Mouse (Mus musculus) heart, adult 8-10 months (tissue): ENCODE measurements at regions not wholly inside any gene's neighbourhood (a gene's known extent, or its start where the extent isn't known, plus 50 kb on each side); places are given as distances from the start of the nearest gene placed in this dataset.

Experiments
- DNase-seq: peaks from one replicate; pipeline ENCODE4 v3.0.0; 2022; ENCODE audit warnings: low spot score

DNA sequence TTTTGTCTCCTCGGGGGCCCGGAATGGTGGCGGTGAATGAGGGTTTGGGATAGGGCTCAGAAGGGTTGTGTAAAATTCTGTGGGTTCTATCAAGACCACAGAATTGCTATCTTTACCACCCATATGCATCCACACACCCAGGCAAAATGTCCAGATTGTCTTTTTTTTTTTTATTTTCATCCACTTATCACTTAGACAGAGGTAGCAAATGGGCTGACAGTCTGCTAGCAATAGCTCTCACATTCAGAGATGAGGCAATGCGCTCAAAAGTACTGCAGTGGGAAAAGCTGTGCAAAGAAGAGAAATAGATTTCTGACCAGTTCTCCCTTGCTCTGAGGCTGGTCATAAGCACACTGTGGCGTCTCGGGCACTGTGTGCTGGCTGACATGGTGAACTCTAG, 154.5 kb downstream of the Dad1 start:
- no peak for DNase-seq

DNA sequence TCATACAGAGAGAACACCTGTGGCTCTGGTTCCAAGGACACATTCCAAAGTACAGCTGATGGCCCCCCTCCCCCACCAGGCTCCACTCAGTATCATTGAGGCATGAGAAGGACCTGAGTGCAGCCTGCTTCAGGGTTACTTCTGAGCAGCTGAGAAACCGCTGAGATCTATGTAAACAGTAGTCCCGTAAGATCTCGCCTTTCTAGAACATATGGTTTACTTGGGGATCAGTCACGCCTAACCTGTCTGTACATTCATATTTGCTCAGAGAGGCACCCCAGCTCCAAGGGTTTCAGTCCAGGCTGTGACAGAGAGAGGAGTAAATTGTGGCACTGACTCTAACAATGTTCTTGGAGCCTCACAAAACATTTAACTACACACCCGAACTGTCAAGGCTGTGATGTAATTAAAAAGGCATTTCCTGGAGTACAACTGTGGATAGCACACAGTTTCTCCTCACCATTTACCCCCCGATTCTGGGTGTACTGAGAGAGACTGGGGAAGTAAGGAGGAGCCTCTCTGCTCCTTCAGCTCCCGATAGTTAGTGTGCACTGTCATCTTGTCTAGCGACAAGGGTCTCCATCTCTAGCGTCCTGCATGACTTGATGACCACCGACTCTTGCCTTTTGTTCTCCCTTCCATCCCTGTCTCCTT, 155.7 kb downstream of the Dad1 start:
- DNase-seq: no peak

DNA sequence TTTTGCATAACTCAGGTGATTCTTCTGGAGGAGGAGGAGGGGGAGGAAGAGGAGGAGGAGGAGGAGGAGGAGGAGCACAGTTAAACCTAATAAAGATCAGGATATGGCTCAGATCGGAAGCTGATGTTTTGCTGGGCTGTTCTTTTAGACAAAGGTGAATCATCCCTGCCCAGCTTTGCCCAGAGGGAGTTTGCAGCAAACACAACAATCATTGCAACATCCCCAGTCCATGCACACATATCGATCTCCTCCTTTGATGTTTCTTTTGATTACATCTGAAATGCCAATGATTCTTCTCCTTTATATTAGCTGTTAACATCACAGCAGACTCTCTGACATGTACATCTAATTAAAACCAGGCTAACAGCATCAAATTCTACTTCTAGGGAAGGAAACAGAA, 156.9 kb downstream of the Dad1 start:
- no peak for DNase-seq

DNA sequence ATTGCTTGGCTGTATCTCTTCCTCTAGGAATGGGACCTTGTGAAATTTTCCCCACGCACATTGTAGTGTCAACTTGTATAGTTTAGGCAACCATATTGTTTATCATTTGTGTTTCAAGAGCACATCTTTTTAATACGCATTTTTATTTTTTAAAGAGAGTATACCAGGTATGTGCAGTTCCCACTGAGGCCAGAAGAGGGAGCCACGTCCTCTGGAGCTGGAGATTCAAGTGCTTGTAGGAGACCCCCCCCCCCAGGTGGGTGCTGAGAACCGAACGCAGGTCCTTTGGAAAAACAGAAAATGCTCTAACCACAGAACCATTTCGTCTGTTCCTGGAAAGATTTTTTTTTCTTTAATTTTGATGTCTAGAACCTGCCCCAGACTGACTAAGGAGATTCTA, 161.5 kb downstream of the Dad1 start:
- no peak for DNase-seq

DNA sequence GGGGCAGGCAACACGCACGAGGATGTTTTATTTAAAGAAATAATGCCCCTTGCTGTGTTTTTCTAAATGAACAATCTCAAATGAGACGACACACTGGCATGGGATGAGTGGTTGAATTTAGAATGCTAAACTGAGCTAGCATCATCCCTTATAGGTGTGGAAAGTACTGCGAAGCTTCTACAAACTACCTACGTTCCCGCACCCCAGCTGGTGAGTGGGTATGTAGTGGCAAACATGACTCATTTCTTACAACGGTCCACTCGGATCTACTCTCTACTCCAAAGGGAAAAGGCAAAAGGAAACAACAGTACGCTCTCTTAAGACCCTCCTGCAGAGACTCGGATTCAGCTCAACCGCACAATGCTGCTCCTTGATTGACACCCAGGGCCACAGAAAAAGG, 167.2 kb downstream of the Dad1 start:
- no peak for DNase-seq

GRCm38 (mm10) chr14:54074659-54075058, 179.2 kb downstream of the Dad1 start:
- no peak for DNase-seq

DNA sequence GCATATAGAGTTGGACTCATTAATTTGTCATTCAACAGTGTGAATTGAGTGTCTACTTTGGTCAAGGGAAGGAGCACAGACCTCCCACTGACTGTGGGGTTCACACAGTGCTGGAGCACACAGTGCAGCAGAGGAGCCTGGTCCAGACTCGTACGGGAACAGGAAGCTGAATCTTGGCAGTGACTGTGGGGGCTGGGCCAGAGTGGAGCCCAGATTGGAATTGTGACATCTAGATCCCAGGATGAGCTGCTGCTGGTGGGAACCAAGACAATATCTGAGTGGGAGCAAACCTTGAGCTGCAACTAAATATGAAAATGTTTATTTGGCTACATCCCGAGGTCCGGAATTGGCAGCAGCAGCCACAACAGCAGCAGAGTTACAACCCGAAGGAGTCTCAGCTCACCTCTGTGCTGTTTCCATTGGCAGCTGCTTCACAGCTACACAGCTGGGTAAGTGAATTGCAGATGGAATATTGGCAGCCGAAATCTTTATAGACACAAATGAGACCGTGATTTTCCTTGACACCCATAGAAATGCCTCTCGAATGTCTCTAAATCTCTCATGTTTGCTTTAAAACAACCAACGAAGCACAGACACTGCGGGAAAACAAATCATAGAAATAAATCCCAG, 181.5 kb downstream of the Dad1 start:
- peak; percentile 11 for DNase-seq

DNA sequence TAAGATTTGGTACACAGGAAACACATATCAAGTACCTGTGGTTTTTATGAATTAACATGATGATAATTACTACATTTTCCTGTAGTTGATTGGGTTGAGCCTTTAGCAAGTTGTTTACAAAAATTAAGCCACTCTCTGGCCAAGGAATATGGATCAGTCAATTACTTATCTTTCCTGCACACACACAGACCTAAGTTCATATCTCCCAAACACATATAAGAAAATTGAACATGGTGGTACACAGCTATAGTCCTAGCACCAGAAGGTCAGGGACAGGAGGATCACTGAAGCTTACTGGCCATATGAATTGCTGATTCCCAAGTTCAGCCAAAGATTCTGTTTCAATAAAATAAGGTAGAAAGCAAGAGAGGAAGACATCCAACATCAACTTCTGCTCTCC, 183.7 kb downstream of the Dad1 start:
- DNase-seq: no peak

DNA sequence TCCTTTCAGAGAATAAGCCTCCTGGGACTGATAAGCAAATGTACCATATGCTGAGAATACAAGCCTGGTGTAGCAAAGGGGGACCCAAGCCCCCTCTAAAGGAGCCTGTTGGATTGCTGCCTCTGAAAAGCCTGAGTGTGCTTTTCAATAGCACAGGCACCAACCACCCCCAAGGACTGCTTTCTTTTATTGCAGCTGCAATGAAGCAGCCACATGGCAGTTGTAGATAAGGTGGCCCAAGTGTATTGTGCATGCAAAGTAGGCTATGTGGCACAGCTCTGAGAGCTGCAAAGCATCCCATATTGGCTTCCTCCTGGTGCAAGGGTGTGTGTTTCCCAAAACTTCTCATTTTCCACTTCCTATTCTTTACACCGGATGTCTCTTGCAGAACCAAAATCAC, 185.2 kb downstream of the Dad1 start:
- DNase-seq: no peak

GRCm38 (mm10) chr14:54065466-54065865, 188.4 kb downstream of the Dad1 start:
- DNase-seq: no peak

DNA sequence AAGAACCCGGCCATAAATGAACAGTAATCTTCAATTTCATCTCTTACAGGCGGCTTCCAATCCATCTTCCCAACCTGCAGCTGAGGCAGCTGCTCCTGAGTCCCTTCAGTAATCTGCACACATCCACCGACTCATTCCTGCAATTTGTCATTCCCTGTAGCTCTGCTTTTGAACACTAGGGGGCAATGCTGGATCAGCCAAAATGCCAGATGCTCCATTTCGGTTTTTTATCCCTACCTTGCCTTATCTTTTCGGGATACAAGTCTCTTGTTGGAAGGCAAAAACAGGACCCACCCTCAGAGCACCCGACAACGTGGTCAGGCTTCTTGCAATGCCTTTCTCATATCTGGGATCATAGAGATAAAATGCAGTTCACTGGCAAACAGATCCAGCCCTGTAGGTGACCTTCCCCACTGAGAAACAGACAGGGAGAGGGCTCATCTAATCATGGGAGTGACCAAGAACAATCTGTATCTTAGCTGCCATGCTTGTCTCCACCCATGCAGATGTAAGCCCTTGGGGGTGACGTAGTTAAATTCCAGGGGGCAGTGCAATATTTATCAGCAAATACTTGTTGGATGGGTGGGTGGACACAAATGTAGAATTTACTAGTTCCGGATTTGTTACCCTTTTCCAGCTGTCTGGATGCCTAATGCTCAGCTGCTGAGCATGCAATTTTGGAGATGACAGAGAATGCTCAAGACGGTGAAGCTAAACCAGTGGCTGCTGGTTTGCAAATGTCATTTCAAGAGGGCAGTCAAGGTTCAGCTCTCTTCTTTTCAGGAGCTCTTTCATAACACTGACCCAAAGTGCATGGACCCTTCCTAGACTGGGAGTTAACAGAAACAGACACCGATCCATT, 189.1 kb downstream of the Dad1 start:
- peak; percentile 59 for DNase-seq

GRCm38 (mm10) chr14:54061570-54061969, 192.3 kb downstream of the Dad1 start:
- DNase-seq: no peak

GRCm38 (mm10) chr14:54059776-54060175, 194.1 kb downstream of the Dad1 start:
- peak; percentile 67 for DNase-seq

DNA sequence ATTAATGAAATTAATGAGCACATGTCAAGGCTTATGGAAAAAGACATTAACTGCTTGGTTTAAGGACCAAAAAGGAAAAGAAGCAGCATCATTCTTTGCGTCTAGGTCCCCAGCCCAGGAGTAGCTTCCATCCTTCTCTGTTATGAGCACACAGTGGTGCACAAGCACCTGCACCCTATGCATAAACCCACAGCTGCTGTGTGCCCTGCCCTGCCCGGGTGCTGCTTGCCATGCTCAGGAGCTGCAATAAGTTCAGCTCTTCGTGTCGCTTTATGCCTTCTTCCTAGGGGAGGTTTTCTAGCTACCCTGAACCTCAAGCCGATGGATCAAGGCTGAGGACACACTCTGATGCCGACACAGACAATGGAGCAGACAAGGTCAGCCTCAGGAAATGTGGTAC, 194.8 kb downstream of the Dad1 start:
- no peak for DNase-seq

- DNase-seq: no peak
These were observed 197.2 kb downstream of the Dad1 start for GRCm38 (mm10) chr14:54056691-54057090.

DNA sequence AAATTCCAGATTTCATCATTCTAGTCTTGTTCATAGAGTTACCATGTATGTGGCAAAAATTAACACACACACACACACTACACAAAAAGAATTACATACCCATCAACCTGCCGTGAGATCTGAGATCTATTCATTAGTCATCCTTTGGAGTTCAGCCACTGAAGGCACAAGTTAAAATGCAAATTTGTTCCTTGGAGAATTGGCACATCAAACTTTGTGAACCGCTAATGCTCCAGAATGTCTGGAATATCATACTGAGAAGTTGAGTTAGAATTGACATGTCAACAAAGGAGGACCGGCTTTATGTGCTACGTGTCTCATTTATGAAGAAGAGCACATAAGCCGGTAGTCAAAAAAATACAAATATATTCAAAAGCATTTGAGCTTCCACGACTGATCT, 198.5 kb downstream of the Dad1 start:
- no peak for DNase-seq

DNA sequence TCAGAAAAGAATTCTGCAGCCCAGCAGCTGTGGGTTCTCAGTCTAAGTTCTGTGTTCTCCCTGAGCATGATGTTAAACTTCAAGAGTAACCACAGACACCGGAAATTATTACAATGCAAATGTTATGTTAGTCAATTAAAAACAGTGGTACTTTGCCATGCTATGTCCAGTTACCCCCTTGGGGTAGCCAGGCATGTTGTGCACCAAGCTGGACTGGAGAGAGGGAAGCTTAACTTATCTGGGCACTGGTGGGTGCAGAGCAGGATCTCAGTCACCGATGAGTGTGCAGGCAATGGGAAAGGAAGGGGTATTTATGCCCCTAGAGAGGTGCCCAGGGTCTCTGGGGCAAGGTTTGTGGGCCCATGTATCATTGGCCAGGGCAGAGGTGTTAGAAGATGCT, 211.6 kb downstream of the Dad1 start:
- no peak for DNase-seq

DNA sequence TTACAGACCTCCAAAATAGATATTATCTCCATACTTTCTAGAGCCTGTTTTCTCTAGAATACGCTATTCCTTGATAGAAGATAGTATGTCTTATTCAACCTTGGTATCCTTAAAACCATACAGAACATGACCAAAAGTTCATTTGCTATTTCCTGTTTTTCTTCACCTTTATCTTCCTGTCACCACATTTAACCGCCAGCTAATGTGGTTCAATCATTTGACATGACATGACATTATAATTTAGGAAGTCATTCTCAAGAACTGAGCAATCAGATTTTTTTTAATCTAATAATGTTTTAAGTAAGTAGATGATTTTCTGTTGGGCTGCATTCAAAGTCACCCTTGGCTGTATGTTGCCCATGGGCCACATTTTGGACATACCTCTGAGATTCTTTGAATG, 213.3 kb downstream of the Dad1 start:
- DNase-seq: no peak

GRCm38 (mm10) chr14:54034516-54034915, 219.4 kb downstream of the Dad1 start:
- DNase-seq: no peak

- DNase-seq: no peak
These were observed 230.4 kb downstream of the Dad1 start for GRCm38 (mm10) chr14:54023552-54023951.

- no peak for DNase-seq
These were observed 232.5 kb downstream of the Dad1 start for GRCm38 (mm10) chr14:54021443-54021842.

- DNase-seq: no peak
These were observed 239.3 kb downstream of the Dad1 start for GRCm38 (mm10) chr14:54014628-54015027.

- DNase-seq: no peak
These were observed 251.8 kb downstream of the Dad1 start for GRCm38 (mm10) chr14:54002083-54002482.
